Mouse (Mus musculus) liver, adult 2 months (tissue): ENCODE data around the gene Dip2c.

Experiments used
- CTCF ChIP-seq: fragments of 200-500 bp; IDR thresholded peaks from 2 replicates; pipeline ENCODE4 v1.5.1; 2011; ENCODE audit warnings: low read depth, low read length, control low read depth
- POLR2A ChIP-seq: fragments of 200-500 bp; IDR thresholded peaks from 2 replicates; pipeline ENCODE4 v1.6.1; 2011; ENCODE audit warnings: low read length, control low read depth; ENCODE audit not compliant: insufficient read depth; ENCODE audit errors: extremely low read depth

GRCm38 (mm10) chr13:9599334-9600096 is 323.2 kb downstream of the Dip2c start:
- TF ChIP-seq POLR2A (no peak), CTCF (no peak)
